Mouse (Mus musculus) kidney, embryonic 15.5 days (tissue): ENCODE measurements around the gene Gfi1b. TPM values are rescaled to one million over a fixed set of nuclear protein-coding genes. Genes with fewer than 3 reads are reported as not detected.

Source experiments
- ATAC-seq: fragments of 200-750 bp; cut with Nextera tagmentation; replicated peaks from 2 replicates; pipeline ENCODE4 v1.8.0; 2017; ENCODE audit warnings: moderate TSS enrichment; ENCODE audit not compliant: low FRiP score
- H3K27ac ChIP-seq: fragments of 300-500 bp; sonication (generic); 2 replicates; pipeline ENCODE4 v1.5.1; 2015; ENCODE audit warnings: mild to moderate bottlenecking, inconsistent platforms
- H3K27me3 ChIP-seq: fragments of 300-500 bp; sonication (generic); 2 replicates; pipeline ENCODE4 v1.6.1; 2015; ENCODE audit warnings: inconsistent platforms
- H3K36me3 ChIP-seq: fragments of 300-500 bp; sonication (generic); 2 replicates; pipeline ENCODE4 v1.6.1; 2015; ENCODE audit warnings: inconsistent platforms
- H3K4me1 ChIP-seq: fragments of 300-500 bp; sonication (generic); 2 replicates; pipeline ENCODE4 v1.6.1; 2015; ENCODE audit warnings: inconsistent platforms
- H3K4me2 ChIP-seq: fragments of 300-500 bp; sonication (generic); 2 replicates; pipeline ENCODE4 v1.6.1; 2015; ENCODE audit warnings: moderate library complexity, mild to moderate bottlenecking, inconsistent platforms
- H3K4me3 ChIP-seq: fragments of 300-500 bp; sonication (generic); replicated peaks from 2 replicates; pipeline ENCODE4 v1.5.1; 2015; ENCODE audit warnings: mild to moderate bottlenecking, inconsistent platforms
- H3K9ac ChIP-seq: fragments of 300-500 bp; sonication (generic); 2 replicates; pipeline ENCODE4 v1.6.1; 2015; ENCODE audit warnings: mild to moderate bottlenecking, inconsistent platforms
- H3K9me3 ChIP-seq: fragments of 300-500 bp; sonication (generic); replicated peaks from 2 replicates; pipeline ENCODE4 v1.6.1; 2016; ENCODE audit warnings: inconsistent platforms
- WGBS: fragments of 180-500 bp; shearing (Covaris S2); methylation state at CpG from one replicate; pipeline ENCODE4 v1.1.7; 2015; ENCODE audit warnings: mixed read lengths; 5-methylcytosine and 5-hydroxymethylcytosine counted together
- polyA plus RNA-seq: library from polyadenylated mRNA; unstranded; fragments of >200 nt; fragmentation: Nextera tagmentation; extraction: Ambion mirVana; gene quantifications from 2 replicates; pipeline ENCODE4 v1.2.1, GENCODE M21; 2015

Gfi1b gene
- polyA plus RNA-seq, 1 experiment from 2014 or later = 1.1 TPM

- peak overlapping the region; percentile 52 for H3K4me2 ChIP-seq
- H3K4me3 ChIP-seq = peak overlapping the region; percentile 24
- no peak for ATAC-seq
- peaks cover 36% of the 10 kb centered on the region for H3K4me1 ChIP-seq
- H3K9ac ChIP-seq = no peak overlapping the region
- no peaks in the 10 kb centered on the region for H3K9me3 ChIP-seq
- no peaks in the 10 kb centered on the region for H3K27me3 ChIP-seq
- peak overlapping the region; percentile 51; the same call in 1 of the 2 replicates for H3K27ac ChIP-seq
- no peaks in the 10 kb centered on the region for H3K36me3 ChIP-seq
- 6% methylated on average over 9 of the region's 9 CpGs for WGBS
These were observed 17.1 kb upstream of the Gfi1b start for GRCm38 (mm10) chr2:28638886-28639285.

GRCm38 (mm10) chr2:28638352-28638751, 16.6 kb upstream of the Gfi1b start:
- H3K9ac ChIP-seq = no peak overlapping the region
- peaks cover 32% of the 10 kb centered on the region for H3K4me1 ChIP-seq
- H3K4me2 ChIP-seq = peak overlapping the region; percentile 52
- no peaks in the 10 kb centered on the region for H3K36me3 ChIP-seq
- ATAC-seq = no peak
- H3K9me3 ChIP-seq = no peaks in the 10 kb centered on the region
- peak overlapping the region; percentile 24 for H3K4me3 ChIP-seq
- no peaks in the 10 kb centered on the region for H3K27me3 ChIP-seq
- peak overlapping the region; percentile 51; the same call in 1 of the 2 replicates for H3K27ac ChIP-seq
- 18% methylated on average over 9 of the region's 9 CpGs for WGBS

- Histone ChIP-seq H3K27ac (no peak overlapping the region), H3K9ac (no peak overlapping the region), H3K4me2 (no peak overlapping the region), H3K4me3 (no peak overlapping the region), H3K4me1 (peaks cover 24% of the 10 kb centered on the region), H3K27me3 (no peaks in the 10 kb centered on the region), H3K36me3 (no peaks in the 10 kb centered on the region), H3K9me3 (no peaks in the 10 kb centered on the region)
- no peak for ATAC-seq
- 77% methylated on average over 9 of the region's 9 CpGs for WGBS
These were observed 15.5 kb upstream of the Gfi1b start for GRCm38 (mm10) chr2:28637106-28637845.

GRCm38 (mm10) chr2:28635199-28635598, 13.4 kb upstream of the Gfi1b start:
- Histone ChIP-seq H3K4me3 (no peak overlapping the region), H3K4me1 (peaks cover 18% of the 10 kb centered on the region), H3K36me3 (no peaks in the 10 kb centered on the region), H3K4me2 (no peak overlapping the region), H3K9me3 (no peaks in the 10 kb centered on the region), H3K9ac (no peak overlapping the region), H3K27ac (no peak overlapping the region), H3K27me3 (no peaks in the 10 kb centered on the region)
- ATAC-seq = no peak
- WGBS = 75% methylated on average over 1 of the region's 1 CpGs

- H3K36me3 ChIP-seq = no peaks in the 10 kb centered on the region
- no peak overlapping the region for H3K4me3 ChIP-seq
- WGBS = 42% methylated on average over 4 of the region's 4 CpGs
- peaks cover 20% of the 10 kb centered on the region for H3K4me1 ChIP-seq
- no peak for ATAC-seq
- H3K9me3 ChIP-seq = no peaks in the 10 kb centered on the region
- no peaks in the 10 kb centered on the region for H3K27me3 ChIP-seq
- no peak overlapping the region for H3K27ac ChIP-seq
- H3K4me2 ChIP-seq = no peak overlapping the region
- H3K9ac ChIP-seq = no peak overlapping the region
These were observed 11.4 kb upstream of the Gfi1b start for GRCm38 (mm10) chr2:28633136-28633535.

- H3K27ac ChIP-seq = no peak overlapping the region
- no peaks in the 10 kb centered on the region for H3K36me3 ChIP-seq
- no peaks in the 10 kb centered on the region for H3K27me3 ChIP-seq
- H3K9ac ChIP-seq = no peak overlapping the region
- WGBS = 54% methylated on average over 1 of the region's 1 CpGs
- H3K9me3 ChIP-seq = no peaks in the 10 kb centered on the region
- H3K4me3 ChIP-seq = no peak overlapping the region
- no peak overlapping the region for H3K4me2 ChIP-seq
- no peak for ATAC-seq
- peaks cover 18% of the 10 kb centered on the region for H3K4me1 ChIP-seq
These were observed 10.8 kb upstream of the Gfi1b start for GRCm38 (mm10) chr2:28632626-28633025.

- peak; percentile 81 for ATAC-seq
- 6% methylated on average over 4 of the region's 4 CpGs for WGBS
- peak overlapping the region; percentile 19; the same call in 1 of the 2 replicates for H3K27ac ChIP-seq
These were observed 8.2 kb upstream of the Gfi1b start for GRCm38 (mm10) chr2:28629911-28630381.

GRCm38 (mm10) chr2:28628053-28628452, 6.3 kb upstream of the Gfi1b start:
- 0 out of 2 replicates have a peak, but pooled peaks cover 4% of the 10 kb centered on the region for H3K27me3 ChIP-seq
- ATAC-seq = no peak
- WGBS = 66% methylated on average over 2 of the region's 2 CpGs
- H3K4me3 ChIP-seq = no peak overlapping the region
- H3K4me1 ChIP-seq = peaks cover 18% of the 10 kb centered on the region
- no peak overlapping the region for H3K4me2 ChIP-seq
- no peaks in the 10 kb centered on the region for H3K9me3 ChIP-seq
- no peak overlapping the region for H3K9ac ChIP-seq
- H3K27ac ChIP-seq = no peak overlapping the region
- H3K36me3 ChIP-seq = no peaks in the 10 kb centered on the region

More at GRCm38 (mm10) chr2:28629911-28630381, 8.2 kb upstream of the Gfi1b start:
- Histone ChIP-seq H3K27me3 (no peaks in the 10 kb centered on the region), H3K9me3 (no peaks in the 10 kb centered on the region), H3K36me3 (no peaks in the 10 kb centered on the region), H3K4me1 (peaks cover 18% of the 10 kb centered on the region), H3K4me3 (no peak overlapping the region), H3K4me2 (no peak overlapping the region), H3K9ac (no peak overlapping the region)

- Histone ChIP-seq H3K27me3 (peaks cover 21% of the 10 kb centered on the region), H3K36me3 (no peaks in the 10 kb centered on the region), H3K4me2 (no peak overlapping the region), H3K9ac (no peak overlapping the region), H3K4me3 (no peak overlapping the region), H3K9me3 (no peaks in the 10 kb centered on the region), H3K4me1 (peaks cover 24% of the 10 kb centered on the region), H3K27ac (no peak overlapping the region)
- 65% methylated on average over 3 of the region's 3 CpGs for WGBS
- ATAC-seq = no peak
These were observed 4.3 kb upstream of the Gfi1b start for GRCm38 (mm10) chr2:28626038-28626437.

- H3K4me3 ChIP-seq = no peak overlapping the region
- H3K9ac ChIP-seq = no peak overlapping the region
- H3K4me1 ChIP-seq = peaks cover 16% of the 10 kb centered on the region
- no peak overlapping the region for H3K4me2 ChIP-seq
- ATAC-seq = no peak
- no peaks in the 10 kb centered on the region for H3K9me3 ChIP-seq
- peaks cover 27% of the 10 kb centered on the region for H3K27me3 ChIP-seq
- 90% methylated on average over 3 of the region's 3 CpGs for WGBS
- no peaks in the 10 kb centered on the region for H3K36me3 ChIP-seq
- no peak overlapping the region for H3K27ac ChIP-seq
These were observed 3.1 kb upstream of the Gfi1b start for GRCm38 (mm10) chr2:28624870-28625269.

- peaks cover 19% of the 10 kb centered on the region for H3K4me1 ChIP-seq
- no peak overlapping the region for H3K27ac ChIP-seq
- H3K36me3 ChIP-seq = no peaks in the 10 kb centered on the region
- WGBS = 19% methylated on average over 10 of the region's 10 CpGs
- no peak overlapping the region for H3K4me3 ChIP-seq
- H3K27me3 ChIP-seq = peaks cover 34% of the 10 kb centered on the region
- ATAC-seq = no peak
- H3K9me3 ChIP-seq = no peaks in the 10 kb centered on the region
- no peak overlapping the region for H3K9ac ChIP-seq
- no peak overlapping the region for H3K4me2 ChIP-seq
These were observed 841 bp upstream of the Gfi1b start for GRCm38 (mm10) chr2:28622521-28623124.

GRCm38 (mm10) chr2:28621111-28621510, 671 bp downstream of the Gfi1b start:
- Histone ChIP-seq H3K36me3 (no peaks in the 10 kb centered on the region), H3K4me3 (0 out of 2 replicates have a peak overlapping the region, but pooled peaks have one; percentile 0), H3K9me3 (no peaks in the 10 kb centered on the region), H3K4me1 (peaks cover 20% of the 10 kb centered on the region), H3K27ac (no peak overlapping the region), H3K27me3 (peaks cover 34% of the 10 kb centered on the region), H3K4me2 (no peak overlapping the region), H3K9ac (no peak overlapping the region)
- WGBS = 19% methylated on average over 2 of the region's 2 CpGs
- no peak for ATAC-seq
